Mouse (Mus musculus) central nervous system, embryonic 11.5 days (tissue): ENCODE measurements around the gene Tmem44. TPM values are rescaled to one million over a fixed set of nuclear protein-coding genes. Genes with fewer than 3 reads are reported as not detected.

Experiments used
- polyA plus RNA-seq: library from polyadenylated mRNA; depleted of rRNA; stranded (reverse); fragments of >200 nt; gene quantifications from 2 replicates; pipeline ENCODE4 v1.2.3, GENCODE M21; 2012; rRNA removed

Tmem44 gene
- 43.9 and 45.2 TPM in 2 replicates for polyA plus RNA-seq

GRCm38 (mm10) chr16:30550748-30551192 lies at the start of gene Tmem44:
Tmem44 (minus strand) TSS chr16:30550842.

GRCm38 (mm10) chr16:30599491-30600268 lies 49.0 kb upstream of the Tmem44 start, which contains the start of gene Fam43a:
Fam43a (plus strand) TSS chr16:30599723.

DNA sequence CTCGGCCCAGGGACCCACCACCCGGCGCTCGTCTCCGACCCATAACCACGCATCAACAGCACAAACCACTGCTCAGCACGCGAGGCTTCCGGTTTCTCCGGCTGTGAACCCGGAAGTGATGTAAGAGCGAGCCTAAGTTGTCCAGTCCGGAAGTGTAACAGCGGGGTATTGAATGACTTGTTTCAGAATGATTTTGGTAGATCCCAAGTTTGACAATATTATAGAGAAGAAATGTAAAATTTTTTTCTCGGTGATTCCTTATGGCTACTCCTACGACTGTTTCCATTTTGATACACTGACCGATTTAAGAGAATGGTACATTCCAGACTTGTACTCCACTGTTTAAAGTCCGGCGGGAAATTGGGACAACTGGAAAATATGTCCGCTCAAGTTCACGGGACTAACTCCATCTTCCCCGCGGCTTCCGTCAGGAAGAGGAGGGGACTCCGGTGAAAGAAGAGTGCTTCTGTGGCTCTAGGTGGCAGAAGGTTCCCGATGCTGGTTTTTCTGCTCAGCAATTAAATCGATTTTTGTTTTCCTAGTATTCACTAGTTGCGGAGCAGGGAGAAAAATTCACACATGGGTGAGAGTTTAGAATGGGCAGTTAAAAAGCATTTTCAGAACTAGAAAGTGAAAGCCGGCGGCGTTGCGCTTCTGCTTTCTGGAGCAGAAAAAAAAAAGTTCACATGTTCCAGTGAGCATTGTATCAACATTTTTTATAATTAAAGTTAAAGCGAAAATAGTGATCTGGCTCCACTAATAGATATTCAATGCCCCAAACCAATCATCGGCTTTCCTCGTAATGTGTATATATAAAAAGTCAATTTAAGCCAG lies 37.1 kb upstream of the Tmem44 start, which contains the start of gene Lsg1:
Gene Lsg1 (minus strand): TSS at position 99 of the 834 bp plus-strand sequence.

Other genes starting within 250 kb of the Tmem44 start
- gene Gp5, start 240.1 kb downstream of the Tmem44 start, polyA plus RNA-seq, result 2.0 and 3.1 TPM in 2 replicates
- gene Atp13a3, start 144.9 kb downstream of the Tmem44 start, polyA plus RNA-seq, result 22.9 and 35.1 TPM in 2 replicates
- 43.9 and 53.3 TPM in 2 replicates for gene Lsg1, start 36.8 kb upstream of the Tmem44 start, polyA plus RNA-seq
- gene Fam43a, start 48.9 kb upstream of the Tmem44 start, polyA plus RNA-seq, result 10.5 and 11.3 TPM in 2 replicates